Mouse (Mus musculus): Measurements from ENCODE around the gene Gpr88. TPM values are rescaled to one million over a fixed set of nuclear protein-coding genes. Genes with fewer than 3 reads are reported as not detected.

The Gpr88 gene
- polyA plus RNA-seq, 1 experiment = not detected

- Histone ChIP-seq H3K4me1 (ENCODE audit: control insufficient read depth) (no peaks in the 10 kb centered on the region; the same call in 1 of the 2 replicates), H3K36me3 (ENCODE audit: control insufficient read depth) (no peaks in the 10 kb centered on the region), H3K4me3 (replicated peaks) (peak overlapping the region; percentile 41), H3K27me3 (ENCODE audit: control insufficient read depth) (peaks cover 59% of the 10 kb centered on the region), H3K9me3 (ENCODE audit: control insufficient read depth, low read length) (no peaks in the 10 kb centered on the region; the same call in 1 of the 2 replicates)
- TF ChIP-seq GATA1 (IDR thresholded peaks at IDR 0.05; ENCODE audit: low read length) = no peak
- no peak for TF ChIP-seq TAL1 (IDR thresholded peaks at IDR 0.05; ENCODE audit: low read length)
Measured at GRCm38 (mm10) chr3:116252255-116253040, 855 bp downstream of the Gpr88 start.

- H3K36me3 ChIP-seq (ENCODE audit: control insufficient read depth) = no peaks in the 10 kb centered on the region
- peak overlapping the region; percentile 41 for H3K4me3 ChIP-seq (replicated peaks)
- peaks cover 59% of the 10 kb centered on the region for H3K27me3 ChIP-seq (ENCODE audit: control insufficient read depth)
- TF ChIP-seq TAL1 (IDR thresholded peaks at IDR 0.05; ENCODE audit: low read length) (no peak), GATA1 (IDR thresholded peaks at IDR 0.05; ENCODE audit: low read length) (no peak)
- no peaks in the 10 kb centered on the region; the same call in 1 of the 2 replicates for H3K4me1 ChIP-seq (ENCODE audit: control insufficient read depth)
- no peaks in the 10 kb centered on the region; the same call in 1 of the 2 replicates for H3K9me3 ChIP-seq (ENCODE audit: control insufficient read depth, low read length)
Measured at GRCm38 (mm10) chr3:116251481-116252254, 1.6 kb downstream of the Gpr88 start.

- no peaks in the 10 kb centered on the region for H3K36me3 ChIP-seq (ENCODE audit: control insufficient read depth)
- TF ChIP-seq GATA1 (IDR thresholded peaks at IDR 0.05; ENCODE audit: low read length) = no peak
- TF ChIP-seq TAL1 (IDR thresholded peaks at IDR 0.05; ENCODE audit: low read length) = no peak
- no peaks in the 10 kb centered on the region; the same call in 1 of the 2 replicates for H3K4me1 ChIP-seq (ENCODE audit: control insufficient read depth)
- no peak overlapping the region for H3K4me3 ChIP-seq (replicated peaks)
- H3K9me3 ChIP-seq (ENCODE audit: control insufficient read depth, low read length) = no peaks in the 10 kb centered on the region; the same call in 1 of the 2 replicates
- peaks cover 50% of the 10 kb centered on the region for H3K27me3 ChIP-seq (ENCODE audit: control insufficient read depth)
Measured at GRCm38 (mm10) chr3:116249026-116249425, 4.3 kb downstream of the Gpr88 start.

- H3K9me3 ChIP-seq (ENCODE audit: control insufficient read depth, low read length) = no peaks in the 10 kb centered on the region
- no peaks in the 10 kb centered on the region for H3K36me3 ChIP-seq (ENCODE audit: control insufficient read depth)
- H3K27me3 ChIP-seq (ENCODE audit: control insufficient read depth) = peaks cover 6% of the 10 kb centered on the region
- no peaks in the 10 kb centered on the region for H3K4me1 ChIP-seq (ENCODE audit: control insufficient read depth)
- H3K4me3 ChIP-seq (replicated peaks) = no peak overlapping the region
- TF ChIP-seq GATA1 (IDR thresholded peaks at IDR 0.05; ENCODE audit: low read length) (no peak), TAL1 (IDR thresholded peaks at IDR 0.05; ENCODE audit: low read length) (no peak)
Measured at GRCm38 (mm10) chr3:116244476-116244875, 8.8 kb downstream of the Gpr88 start.

- TF ChIP-seq GATA1 (IDR thresholded peaks at IDR 0.05; ENCODE audit: low read length) (no peak), TAL1 (IDR thresholded peaks at IDR 0.05; ENCODE audit: low read length) (no peak)
- H3K4me3 ChIP-seq (replicated peaks) = no peak overlapping the region
- H3K27me3 ChIP-seq (ENCODE audit: control insufficient read depth) = no peaks in the 10 kb centered on the region
Measured at GRCm38 (mm10) chr3:116242685-116243084, 10.6 kb downstream of the Gpr88 start.

GRCm38 (mm10) chr3:116237527-116237926, 15.8 kb downstream of the Gpr88 start:
- Histone ChIP-seq H3K4me3 (replicated peaks) (no peak overlapping the region), H3K27me3 (ENCODE audit: control insufficient read depth) (no peaks in the 10 kb centered on the region), H3K36me3 (ENCODE audit: control insufficient read depth) (no peaks in the 10 kb centered on the region), H3K4me1 (ENCODE audit: control insufficient read depth) (no peaks in the 10 kb centered on the region), H3K9me3 (ENCODE audit: control insufficient read depth, low read length) (no peaks in the 10 kb centered on the region)
- TF ChIP-seq GATA1 (IDR thresholded peaks at IDR 0.05; ENCODE audit: low read length) = no peak
- TF ChIP-seq TAL1 (IDR thresholded peaks at IDR 0.05; ENCODE audit: low read length) = no peak

More at GRCm38 (mm10) chr3:116242685-116243084, 10.6 kb downstream of the Gpr88 start:
- no peaks in the 10 kb centered on the region for H3K9me3 ChIP-seq (ENCODE audit: control insufficient read depth, low read length)
- H3K36me3 ChIP-seq (ENCODE audit: control insufficient read depth) = no peaks in the 10 kb centered on the region
- H3K4me1 ChIP-seq (ENCODE audit: control insufficient read depth) = no peaks in the 10 kb centered on the region

GRCm38 (mm10) chr3:116236856-116237255, 16.4 kb downstream of the Gpr88 start:
- TF ChIP-seq GATA1 (IDR thresholded peaks at IDR 0.05; ENCODE audit: low read length) (no peak), TAL1 (IDR thresholded peaks at IDR 0.05; ENCODE audit: low read length) (no peak)

GRCm38 (mm10) chr3:116233515-116233914, 19.8 kb downstream of the Gpr88 start:
- no peaks in the 10 kb centered on the region for H3K4me1 ChIP-seq (ENCODE audit: control insufficient read depth)
- no peak for TF ChIP-seq TAL1 (IDR thresholded peaks at IDR 0.05; ENCODE audit: low read length)
- no peak for TF ChIP-seq GATA1 (IDR thresholded peaks at IDR 0.05; ENCODE audit: low read length)
- H3K4me3 ChIP-seq (replicated peaks) = no peak overlapping the region
- H3K36me3 ChIP-seq (ENCODE audit: control insufficient read depth) = no peaks in the 10 kb centered on the region
- H3K27me3 ChIP-seq (ENCODE audit: control insufficient read depth) = no peaks in the 10 kb centered on the region
- H3K9me3 ChIP-seq (ENCODE audit: control insufficient read depth, low read length) = no peaks in the 10 kb centered on the region

More at GRCm38 (mm10) chr3:116236856-116237255, 16.4 kb downstream of the Gpr88 start:
- no peaks in the 10 kb centered on the region for H3K4me1 ChIP-seq (ENCODE audit: control insufficient read depth)
- H3K36me3 ChIP-seq (ENCODE audit: control insufficient read depth) = no peaks in the 10 kb centered on the region
- no peaks in the 10 kb centered on the region for H3K27me3 ChIP-seq (ENCODE audit: control insufficient read depth)
- no peaks in the 10 kb centered on the region for H3K9me3 ChIP-seq (ENCODE audit: control insufficient read depth, low read length)
- no peak overlapping the region for H3K4me3 ChIP-seq (replicated peaks)

GRCm38 (mm10) chr3:116232763-116233162, 20.5 kb downstream of the Gpr88 start:
- Histone ChIP-seq H3K4me1 (ENCODE audit: control insufficient read depth) (no peaks in the 10 kb centered on the region), H3K9me3 (ENCODE audit: control insufficient read depth, low read length) (no peaks in the 10 kb centered on the region), H3K36me3 (ENCODE audit: control insufficient read depth) (no peaks in the 10 kb centered on the region), H3K4me3 (replicated peaks) (no peak overlapping the region), H3K27me3 (ENCODE audit: control insufficient read depth) (no peaks in the 10 kb centered on the region)
- TF ChIP-seq TAL1 (IDR thresholded peaks at IDR 0.05; ENCODE audit: low read length) (no peak), GATA1 (IDR thresholded peaks at IDR 0.05; ENCODE audit: low read length) (no peak)
